Comparison of ENCODE assay signal across 8 mouse cellular contexts in the genomic region with DNA sequence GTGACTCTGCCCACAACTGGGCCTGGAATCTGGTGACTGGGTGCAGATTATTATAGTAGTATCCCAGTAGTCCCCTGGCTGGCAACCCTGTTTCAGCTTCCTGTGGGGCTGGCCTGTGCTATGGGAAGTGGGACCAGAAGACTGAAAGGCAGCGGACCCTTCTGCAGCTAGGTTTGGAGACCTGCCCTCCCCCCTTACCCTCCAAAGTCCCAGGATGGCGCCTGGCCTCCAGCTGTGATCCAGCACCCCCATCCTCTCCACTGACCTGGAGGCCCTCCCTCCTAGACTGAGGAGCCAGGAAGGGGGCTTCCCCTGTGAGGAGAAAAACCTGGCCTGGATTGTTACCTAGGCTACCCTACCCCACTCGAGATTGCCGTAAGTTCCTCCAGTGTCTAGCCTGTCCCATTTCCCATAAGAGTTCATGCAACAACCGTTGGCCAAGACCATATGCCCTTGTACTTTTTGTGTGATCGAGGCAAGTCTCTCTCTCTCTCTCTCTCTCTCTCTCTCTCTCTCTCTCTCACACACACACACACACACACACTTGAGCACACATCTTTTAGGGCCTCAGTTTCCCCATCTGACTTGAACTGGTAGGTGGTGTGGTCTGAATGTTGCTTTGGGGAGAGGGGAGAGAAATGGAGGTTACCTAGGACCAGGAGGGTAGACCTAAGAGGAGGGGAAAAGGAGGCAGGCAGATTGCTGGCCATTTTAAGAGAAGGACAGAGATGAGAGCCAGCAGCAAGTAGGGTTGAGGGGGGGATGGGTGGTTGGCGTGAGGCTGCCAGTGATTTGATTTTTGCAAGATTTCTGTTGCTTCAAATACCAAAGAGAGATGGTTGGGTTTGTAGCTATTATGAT.
A peak's percentile ranks its signal among the peaks of the same experiment; 100 is the strongest.
DNase-seq lines count a peak whose midpoint lies in the region; ATAC-seq lines count a peak whose summit lies in the region.

No protein-coding gene starts in this region.

- ATAC-seq in heart, embryonic 12.5 days (ENCODE audit: insufficient number of reproducible peaks, low FRiP score): peak; percentile 70
- ATAC-seq in heart, embryonic 16.5 days (replicated peaks; ENCODE audit: extremely low read depth, insufficient read depth, low FRiP score): peak; percentile 39; the same call in 1 of the 2 replicates
- peak; percentile 70 for ATAC-seq in midbrain, embryonic 12.5 days (ENCODE audit: low FRiP score, low read depth)

- H3K27ac ChIP-seq in heart, embryonic 12.5 days (ENCODE audit: poor library complexity, severe bottlenecking): peak overlapping the region; percentile 80
- H3K27ac ChIP-seq in heart, embryonic 16.5 days (ENCODE audit: low read length): peak overlapping the region; percentile 59
- no peak overlapping the region; the same call in 1 of the 2 replicates for H3K27ac ChIP-seq in midbrain, embryonic 12.5 days (replicated peaks)

- peak overlapping the region; percentile 56 for H3K4me2 ChIP-seq in heart, embryonic 12.5 days
- H3K4me2 ChIP-seq in heart, embryonic 16.5 days (ENCODE audit: low read depth, low read length): peak overlapping the region; percentile 54
- peak overlapping the region; percentile 39 for H3K4me2 ChIP-seq in midbrain, embryonic 12.5 days (replicated peaks)

- WGBS in heart, embryonic 12.5 days: 17% methylated on average over 7 of the region's 7 CpGs
- 25% methylated on average over 7 of the region's 7 CpGs for WGBS in heart, embryonic 16.5 days
- 26% methylated on average over 7 of the region's 7 CpGs for WGBS in midbrain, embryonic 12.5 days

- H3K9me3 ChIP-seq in heart, embryonic 12.5 days (replicated peaks): no peaks in the 10 kb centered on the region
- H3K9me3 ChIP-seq in heart, embryonic 16.5 days (replicated peaks; ENCODE audit: control insufficient read depth, low read length): no peaks in the 10 kb centered on the region
- no peaks in the 10 kb centered on the region for H3K9me3 ChIP-seq in midbrain, embryonic 12.5 days

- H3K27me3 ChIP-seq in heart, embryonic 12.5 days (replicated peaks): no peaks in the 10 kb centered on the region
- no peaks in the 10 kb centered on the region for H3K27me3 ChIP-seq in heart, embryonic 16.5 days (ENCODE audit: control insufficient read depth, insufficient read depth, low read length)
- 0 out of 2 replicates have a peak, but pooled peaks cover 13% of the 10 kb centered on the region for H3K27me3 ChIP-seq in midbrain, embryonic 12.5 days

- peaks cover 98% of the 10 kb centered on the region for H3K4me1 ChIP-seq in heart, embryonic 12.5 days (replicated peaks)
- peaks cover 60% of the 10 kb centered on the region for H3K4me1 ChIP-seq in heart, embryonic 16.5 days (ENCODE audit: control insufficient read depth, insufficient read depth, low read length)
- H3K4me1 ChIP-seq in midbrain, embryonic 12.5 days: peaks cover 59% of the 10 kb centered on the region

- no peaks in the 10 kb centered on the region for H3K36me3 ChIP-seq in heart, embryonic 12.5 days
- no peaks in the 10 kb centered on the region for H3K36me3 ChIP-seq in heart, embryonic 16.5 days (ENCODE audit: control insufficient read depth, insufficient read depth)
- no peaks in the 10 kb centered on the region for H3K36me3 ChIP-seq in midbrain, embryonic 12.5 days

- H3K4me3 ChIP-seq in heart, embryonic 12.5 days: peak overlapping the region; percentile 26
- H3K4me3 ChIP-seq in heart, embryonic 16.5 days (ENCODE audit: low read length): peak overlapping the region; percentile 27
- peak overlapping the region; percentile 17; the same call in 1 of the 2 replicates for H3K4me3 ChIP-seq in midbrain, embryonic 12.5 days

- no peak for DNase-seq in heart, adult 8-10 months (ENCODE audit: low spot score)
- peak; percentile 48 for DNase-seq in cerebellum, postnatal 14 days
- DNase-seq in adrenal gland, postnatal 10 days: no peak
- no peak for DNase-seq in frontal cortex, postnatal 14 days (ENCODE audit: low spot score in 2 of 2)
- DNase-seq in frontal cortex, adult 2 months (ENCODE audit: extremely low spot score in 1 of 2, low spot score in 1 of 2): no peak

- peak overlapping the region; percentile 22 for H3K9ac ChIP-seq in heart, embryonic 12.5 days
- H3K9ac ChIP-seq in heart, embryonic 16.5 days (ENCODE audit: low read length): peak overlapping the region; percentile 47
- H3K9ac ChIP-seq in midbrain, embryonic 12.5 days (replicated peaks): no peak overlapping the region; the same call in 1 of the 2 replicates

Comparison
In these comparisons a context has a peak if more than half of its experiments do, and no peak if none do; other contexts are left out.
1. DNase-seq: peak in cerebellum, postnatal 14 days (2 of 2); none in heart, adult 8-10 months (single experiment), adrenal gland, postnatal 10 days (single experiment), frontal cortex, postnatal 14 days (0 of 2) and frontal cortex, adult 2 months (0 of 2).
2. Peak in every context shown above with its lines, with median percentiles within 50 percentile points of each other: ATAC-seq, H3K4me2 ChIP-seq and H3K4me3 ChIP-seq.